Mouse (Mus musculus) embryo, embryonic 9.5 days (tissue): ENCODE measurements around the gene Ncoa4.
A peak's percentile ranks its signal among the peaks of the same experiment; 100 is the strongest.
"Not testable (repeated sequence)": the region's sequence is repeated elsewhere in the genome, so short reads cannot be mapped to it uniquely, and the experiment has no call there.

Source experiments
- DNase-seq: peaks from one replicate; pipeline ENCODE4 v3.0.0-alpha.2; 2017; ENCODE audit errors: extremely low spot score

Gene Ncoa4

GRCm38 (mm10) chr14:32160563-32160962, 898 bp downstream of the Ncoa4 start:
- no peak for DNase-seq

- DNase-seq: no peak
These were observed 1.6 kb downstream of the Ncoa4 start for GRCm38 (mm10) chr14:32161090-32161885.

GRCm38 (mm10) chr14:32162231-32162630, 2.6 kb downstream of the Ncoa4 start:
- no peak for DNase-seq

- no peak for DNase-seq
These were observed 3.7 kb downstream of the Ncoa4 start for GRCm38 (mm10) chr14:32163203-32163888.

- no peak for DNase-seq
These were observed 4.7 kb downstream of the Ncoa4 start for GRCm38 (mm10) chr14:32164173-32165051.

- DNase-seq: peak; percentile 81
These were observed 5.8 kb downstream of the Ncoa4 start for GRCm38 (mm10) chr14:32165278-32166061.

- no peak for DNase-seq
These were observed 6.4 kb downstream of the Ncoa4 start for GRCm38 (mm10) chr14:32166062-32166441.

- DNase-seq: no peak
These were observed 7.2 kb downstream of the Ncoa4 start for GRCm38 (mm10) chr14:32166840-32167239.

GRCm38 (mm10) chr14:32167326-32167725, 7.7 kb downstream of the Ncoa4 start:
- no peak for DNase-seq

- DNase-seq: no peak
These were observed 9.1 kb downstream of the Ncoa4 start for GRCm38 (mm10) chr14:32168653-32169231.

GRCm38 (mm10) chr14:32170137-32170536, 10.5 kb downstream of the Ncoa4 start:
- DNase-seq: no peak

GRCm38 (mm10) chr14:32175310-32175709, 15.6 kb downstream of the Ncoa4 start:
- no peak for DNase-seq

- DNase-seq: not testable (repeated sequence)
These were observed 16.9 kb downstream of the Ncoa4 start for GRCm38 (mm10) chr14:32176590-32176989.

GRCm38 (mm10) chr14:32179393-32180195, 19.9 kb downstream of the Ncoa4 start:
- no peak for DNase-seq

- DNase-seq: no peak
These were observed 21.2 kb downstream of the Ncoa4 start for GRCm38 (mm10) chr14:32180861-32181260.

- DNase-seq: no peak
These were observed 24.2 kb downstream of the Ncoa4 start for GRCm38 (mm10) chr14:32183846-32184245.

GRCm38 (mm10) chr14:32190627-32191391, 31.1 kb downstream of the Ncoa4 start:
- no peak for DNase-seq

- DNase-seq: no peak
These were observed 32.3 kb downstream of the Ncoa4 start for GRCm38 (mm10) chr14:32191926-32192325.

- peak; percentile 39 for DNase-seq
These were observed 32.8 kb downstream of the Ncoa4 start for GRCm38 (mm10) chr14:32192437-32192836.
